Mouse (Mus musculus) liver, embryonic 15.5 days (tissue): ENCODE results near the gene Gm49380. TPM values are rescaled to one million over a fixed set of nuclear protein-coding genes. Genes with fewer than 3 reads are reported as not detected.
A peak's percentile ranks its signal among the peaks of the same experiment; 100 is the strongest.

Source experiments
- ATAC-seq: fragments of 200-750 bp; cut with Nextera tagmentation; 2 replicates; pipeline ENCODE4 v1.8.0; 2017; ENCODE audit warnings: moderate number of reproducible peaks, mild to moderate bottlenecking, moderate library complexity; ENCODE audit not compliant: insufficient read depth
- H3K27ac ChIP-seq: fragments of 300-500 bp; sonication (generic); replicated peaks from 2 replicates; pipeline ENCODE4 v1.5.1; 2015; ENCODE audit warnings: mild to moderate bottlenecking, inconsistent platforms
- H3K27me3 ChIP-seq: fragments of 300-500 bp; sonication (generic); 2 replicates; pipeline ENCODE4 v1.6.1; 2015; ENCODE audit warnings: mild to moderate bottlenecking, inconsistent platforms
- H3K36me3 ChIP-seq: fragments of 300-500 bp; sonication (generic); replicated peaks from 2 replicates; pipeline ENCODE4 v1.6.1; 2015; ENCODE audit warnings: moderate library complexity, mild to moderate bottlenecking, inconsistent platforms
- H3K4me1 ChIP-seq: fragments of 300-500 bp; sonication (generic); replicated peaks from 2 replicates; pipeline ENCODE4 v1.6.1; 2015; ENCODE audit warnings: inconsistent platforms
- H3K4me2 ChIP-seq: fragments of 300-500 bp; sonication (generic); 2 replicates; pipeline ENCODE4 v1.6.1; 2015; ENCODE audit warnings: moderate library complexity, mild to moderate bottlenecking, inconsistent platforms
- H3K4me3 ChIP-seq: fragments of 300-500 bp; sonication (generic); replicated peaks from 2 replicates; pipeline ENCODE4 v1.5.1; 2015; ENCODE audit warnings: mild to moderate bottlenecking, inconsistent platforms
- H3K9ac ChIP-seq: fragments of 300-500 bp; sonication (generic); 2 replicates; pipeline ENCODE4 v1.6.1; 2015; ENCODE audit warnings: moderate library complexity, mild to moderate bottlenecking, inconsistent platforms
- H3K9me3 ChIP-seq: fragments of 300-500 bp; sonication (generic); replicated peaks from 2 replicates; pipeline ENCODE4 v1.6.1; 2016; ENCODE audit warnings: inconsistent platforms
- WGBS: fragments of 180-500 bp; shearing (Covaris S2); methylation state at CpG from one replicate; pipeline ENCODE4 v1.1.7; 2015; ENCODE audit warnings: mixed read lengths; ENCODE audit not compliant: insufficient replicate concordance; 5-methylcytosine and 5-hydroxymethylcytosine counted together
- polyA plus RNA-seq: library from polyadenylated mRNA; unstranded; fragments of >200 nt; fragmentation: Nextera tagmentation; extraction: Ambion mirVana; gene quantifications from 2 replicates; pipeline ENCODE4 v1.2.1, GENCODE M21; 2015

Gene Gm49380
- polyA plus RNA-seq, 1 experiment from 2014 or later, result not detected

DNA sequence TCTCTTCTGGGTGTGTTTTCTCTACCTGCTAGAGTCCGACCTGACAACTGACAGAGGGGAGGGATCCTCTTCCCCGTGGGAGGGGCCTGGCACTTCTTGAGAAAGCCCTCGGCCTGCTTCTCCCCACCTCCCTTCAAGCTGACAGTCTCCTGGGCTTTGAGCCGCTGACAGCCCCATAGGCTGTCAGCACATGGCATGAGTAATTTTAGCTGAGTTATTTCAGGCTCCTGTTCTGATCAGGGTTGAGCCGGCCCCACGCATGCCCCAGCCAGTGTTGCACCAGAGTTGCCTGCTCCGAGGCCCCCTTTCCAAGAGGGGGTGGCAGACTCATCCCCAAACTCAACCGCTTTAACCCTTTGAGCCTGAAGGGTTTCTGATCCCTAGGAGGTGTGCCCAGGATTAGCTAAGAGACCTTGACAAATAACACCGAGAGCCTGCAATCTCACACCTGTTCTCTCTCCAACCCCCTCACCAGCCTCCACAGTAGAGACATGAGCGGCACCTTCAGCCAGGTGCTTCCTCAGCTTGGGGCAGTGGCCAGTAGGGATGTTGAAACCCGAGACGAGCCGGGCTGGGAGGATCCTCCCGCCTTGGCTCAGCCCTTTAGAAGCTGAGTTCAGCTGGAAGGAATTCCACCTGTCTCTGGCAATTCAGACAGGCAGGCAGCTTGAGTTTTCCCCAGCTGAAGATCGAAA, 25.4 kb downstream of the Gm49380 start:
- Histone ChIP-seq H3K27ac (no peak overlapping the region), H3K4me2 (0 out of 2 replicates have a peak overlapping the region, but pooled peaks have one; percentile 1), H3K9ac (no peak overlapping the region), H3K27me3 (peaks cover 60% of the 10 kb centered on the region), H3K4me3 (no peak overlapping the region), H3K36me3 (0 out of 2 replicates have a peak, but pooled peaks cover 2% of the 10 kb centered on the region), H3K9me3 (no peaks in the 10 kb centered on the region), H3K4me1 (peaks cover 51% of the 10 kb centered on the region)
- 25% methylated on average over 15 of the region's 15 CpGs for WGBS
- no peak for ATAC-seq

DNA sequence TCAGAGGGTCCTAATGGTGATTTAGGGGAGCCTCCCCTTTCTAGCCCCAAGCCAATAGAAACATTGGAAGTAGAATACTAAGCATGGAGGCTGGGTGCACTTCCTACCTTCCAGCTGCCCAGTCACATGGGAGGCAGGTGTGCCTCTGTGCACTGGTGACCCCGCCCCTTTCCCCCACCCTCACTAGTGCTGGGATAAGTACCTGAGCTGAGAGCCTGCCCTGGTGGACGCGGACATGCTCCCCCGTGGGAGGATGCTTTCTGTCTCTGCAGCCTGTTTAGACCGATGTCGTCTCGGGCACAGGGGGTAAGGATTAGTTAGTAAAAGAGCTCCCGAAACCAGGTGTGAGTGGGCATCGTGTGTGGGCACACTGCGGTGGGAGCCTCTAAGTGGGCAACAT, 26.3 kb downstream of the Gm49380 start:
- Histone ChIP-seq H3K4me1 (peaks cover 51% of the 10 kb centered on the region), H3K9ac (no peak overlapping the region), H3K4me3 (no peak overlapping the region), H3K4me2 (no peak overlapping the region), H3K9me3 (no peaks in the 10 kb centered on the region), H3K36me3 (0 out of 2 replicates have a peak, but pooled peaks cover 2% of the 10 kb centered on the region), H3K27me3 (peaks cover 70% of the 10 kb centered on the region), H3K27ac (no peak overlapping the region)
- 71% methylated on average over 10 of the region's 10 CpGs for WGBS
- no peak for ATAC-seq

GRCm38 (mm10) chr9:44085741-44086665, 27.3 kb downstream of the Gm49380 start:
- H3K4me3 ChIP-seq, result no peak overlapping the region
- H3K27me3 ChIP-seq, result peaks cover 76% of the 10 kb centered on the region
- H3K27ac ChIP-seq, result no peak overlapping the region
- H3K4me1 ChIP-seq, result peaks cover 51% of the 10 kb centered on the region
- no peak for ATAC-seq
- H3K9me3 ChIP-seq, result no peaks in the 10 kb centered on the region
- 66% methylated on average over 15 of the region's 15 CpGs for WGBS
- H3K36me3 ChIP-seq, result no peaks in the 10 kb centered on the region
- H3K9ac ChIP-seq, result no peak overlapping the region
- peak overlapping the region; percentile 95 for H3K4me2 ChIP-seq

DNA sequence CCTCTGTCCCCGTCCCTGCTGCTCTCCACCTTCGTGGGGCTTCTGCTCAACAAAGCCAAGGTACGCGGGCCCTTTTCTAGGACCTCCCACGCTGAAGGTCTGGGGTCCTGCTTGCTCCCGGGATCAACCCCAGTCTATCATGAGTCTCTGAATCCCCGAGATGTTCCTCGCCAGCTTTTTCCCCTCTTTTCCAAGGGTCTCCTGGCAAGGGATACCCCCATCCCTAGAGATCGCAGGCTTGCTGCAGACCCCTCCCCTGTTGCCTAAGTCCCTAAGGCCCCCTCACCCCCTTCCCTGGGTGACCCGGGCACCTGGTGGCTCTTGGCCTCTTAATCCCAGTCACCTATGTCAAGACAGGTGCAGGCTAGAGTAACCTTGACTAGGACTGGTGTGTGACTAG, 28.0 kb downstream of the Gm49380 start:
- peak overlapping the region; percentile 95 for H3K4me2 ChIP-seq
- H3K27me3 ChIP-seq, result peaks cover 76% of the 10 kb centered on the region
- H3K27ac ChIP-seq, result no peak overlapping the region
- peaks cover 51% of the 10 kb centered on the region for H3K4me1 ChIP-seq
- H3K9me3 ChIP-seq, result no peaks in the 10 kb centered on the region
- H3K9ac ChIP-seq, result peak overlapping the region; percentile 45
- ATAC-seq, result 0 out of 2 replicates have a peak, but pooled peaks have one; percentile 5
- H3K36me3 ChIP-seq, result no peaks in the 10 kb centered on the region
- peak overlapping the region; percentile 61 for H3K4me3 ChIP-seq
- 7% methylated on average over 10 of the region's 10 CpGs for WGBS

DNA sequence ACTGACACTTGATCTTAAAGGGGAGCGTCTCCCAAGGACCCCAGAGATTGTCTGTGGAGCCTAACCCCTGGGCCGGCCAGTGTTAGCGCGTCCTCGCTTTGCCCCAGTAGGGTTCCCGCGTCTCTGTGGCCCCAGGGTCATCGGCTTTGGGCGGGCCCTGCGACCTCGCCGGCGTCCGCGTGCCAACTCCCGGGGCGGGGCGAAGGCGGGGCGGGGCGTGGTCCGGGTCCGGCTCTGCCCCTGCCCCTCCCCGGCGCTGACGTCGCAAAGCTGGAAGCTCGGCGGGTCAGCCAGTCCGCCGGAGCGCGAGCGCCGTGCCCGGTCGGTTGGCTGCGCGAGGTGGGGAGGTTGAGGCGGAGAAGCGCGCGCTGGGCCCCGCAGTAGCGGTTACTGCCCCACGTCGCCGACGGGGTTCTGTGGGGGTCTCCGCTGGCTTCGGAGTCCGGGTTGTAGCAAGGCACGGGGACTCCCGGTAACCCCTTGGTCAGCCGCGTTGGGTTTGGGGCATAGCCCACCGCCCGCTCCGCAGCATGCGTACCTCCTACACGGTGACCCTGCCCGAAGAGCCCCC, 28.6 kb downstream of the Gm49380 start:
- Histone ChIP-seq H3K36me3 (no peaks in the 10 kb centered on the region), H3K9me3 (no peaks in the 10 kb centered on the region), H3K4me1 (peaks cover 47% of the 10 kb centered on the region), H3K9ac (peak overlapping the region; percentile 45), H3K27me3 (peaks cover 76% of the 10 kb centered on the region), H3K4me2 (peak overlapping the region; percentile 95), H3K4me3 (peak overlapping the region; percentile 61), H3K27ac (no peak overlapping the region)
- WGBS, result under 1% methylated on average over 58 of the region's 62 CpGs
- ATAC-seq, result peak; percentile 77

DNA sequence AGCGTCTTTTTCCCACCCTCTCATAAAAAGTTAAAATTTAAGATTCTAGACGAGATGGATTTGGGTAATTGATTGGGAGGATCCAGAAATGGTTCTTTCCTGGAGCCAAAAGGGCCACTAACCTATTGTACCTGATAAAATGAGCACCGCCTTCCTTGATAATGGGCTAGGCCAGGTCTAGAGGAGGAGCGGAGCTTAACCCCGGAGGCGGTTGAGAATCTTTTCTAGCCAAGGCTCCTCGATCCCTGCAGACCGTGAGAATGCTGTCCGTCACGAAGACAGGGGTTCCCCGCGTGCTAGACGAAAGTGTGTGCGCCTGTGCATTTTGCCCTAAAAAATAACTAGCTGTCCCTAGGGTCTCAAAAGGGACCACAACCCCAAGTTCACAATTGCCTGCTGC, 29.1 kb downstream of the Gm49380 start:
- peak overlapping the region; percentile 31; the same call in 1 of the 2 replicates for H3K9ac ChIP-seq
- H3K36me3 ChIP-seq, result no peaks in the 10 kb centered on the region
- 0 out of 2 replicates have a peak, but pooled peaks have one; percentile 27 for ATAC-seq
- H3K27ac ChIP-seq, result no peak overlapping the region
- peaks cover 42% of the 10 kb centered on the region for H3K4me1 ChIP-seq
- peaks cover 76% of the 10 kb centered on the region for H3K27me3 ChIP-seq
- no peaks in the 10 kb centered on the region for H3K9me3 ChIP-seq
- peak overlapping the region; percentile 95 for H3K4me2 ChIP-seq
- WGBS, result under 1% methylated on average over 14 of the region's 14 CpGs
- H3K4me3 ChIP-seq, result peak overlapping the region; percentile 61

DNA sequence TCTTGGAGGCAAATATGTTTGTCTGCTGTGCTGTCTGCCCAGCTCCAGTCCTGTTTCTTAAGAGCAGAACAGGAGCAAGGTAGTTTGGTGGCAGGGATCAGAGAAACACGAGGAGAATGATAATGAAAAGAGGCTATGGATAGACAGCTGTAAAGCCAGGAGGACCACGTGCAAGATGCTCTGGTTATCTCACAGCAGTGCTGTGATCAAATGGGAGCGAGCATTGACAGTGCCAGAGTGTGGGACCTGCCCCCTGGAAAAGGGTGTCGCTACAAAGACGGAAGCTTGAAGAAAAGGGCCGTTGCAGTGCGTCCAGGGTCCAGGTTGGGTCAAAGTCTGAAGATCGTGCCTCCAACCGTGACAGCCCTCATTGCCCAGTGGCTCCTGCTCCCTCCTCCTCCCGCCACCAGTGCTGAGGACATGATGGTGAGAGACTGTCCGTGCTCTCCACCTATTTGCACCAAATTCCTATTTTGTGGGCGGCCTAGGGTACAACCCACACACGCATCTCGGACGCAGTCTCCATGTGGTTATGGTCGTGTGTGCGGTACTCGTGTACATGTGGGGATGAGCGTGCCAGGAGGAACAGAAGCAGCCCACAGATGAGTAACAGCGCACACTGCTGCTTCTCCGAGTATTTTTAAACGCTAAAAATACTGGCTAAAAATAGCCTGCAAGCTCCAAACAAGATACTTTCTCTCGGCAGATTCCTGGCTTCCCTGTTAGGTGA, 29.7 kb downstream of the Gm49380 start:
- Histone ChIP-seq H3K36me3 (no peaks in the 10 kb centered on the region), H3K27me3 (peaks cover 70% of the 10 kb centered on the region), H3K9me3 (no peaks in the 10 kb centered on the region), H3K4me1 (peaks cover 39% of the 10 kb centered on the region), H3K27ac (no peak overlapping the region), H3K9ac (no peak overlapping the region), H3K4me3 (peak overlapping the region; percentile 61), H3K4me2 (peak overlapping the region; percentile 95)
- no peak for ATAC-seq
- WGBS, result 9% methylated on average over 23 of the region's 23 CpGs

- Histone ChIP-seq H3K9me3 (no peaks in the 10 kb centered on the region), H3K4me1 (peaks cover 34% of the 10 kb centered on the region), H3K4me2 (no peak overlapping the region), H3K4me3 (no peak overlapping the region), H3K27me3 (peaks cover 66% of the 10 kb centered on the region), H3K9ac (no peak overlapping the region), H3K36me3 (no peaks in the 10 kb centered on the region), H3K27ac (no peak overlapping the region)
- ATAC-seq, result no peak
- 77% methylated on average over 5 of the region's 5 CpGs for WGBS
These were observed 31.0 kb downstream of the Gm49380 start for GRCm38 (mm10) chr9:44082266-44082665.

GRCm38 (mm10) chr9:44081581-44081980, 31.7 kb downstream of the Gm49380 start:
- Histone ChIP-seq H3K4me1 (peaks cover 31% of the 10 kb centered on the region), H3K9ac (no peak overlapping the region), H3K36me3 (no peaks in the 10 kb centered on the region), H3K4me3 (no peak overlapping the region), H3K4me2 (no peak overlapping the region), H3K27me3 (peaks cover 59% of the 10 kb centered on the region), H3K9me3 (no peaks in the 10 kb centered on the region), H3K27ac (no peak overlapping the region)
- 50% methylated on average over 5 of the region's 5 CpGs for WGBS
- ATAC-seq, result no peak

DNA sequence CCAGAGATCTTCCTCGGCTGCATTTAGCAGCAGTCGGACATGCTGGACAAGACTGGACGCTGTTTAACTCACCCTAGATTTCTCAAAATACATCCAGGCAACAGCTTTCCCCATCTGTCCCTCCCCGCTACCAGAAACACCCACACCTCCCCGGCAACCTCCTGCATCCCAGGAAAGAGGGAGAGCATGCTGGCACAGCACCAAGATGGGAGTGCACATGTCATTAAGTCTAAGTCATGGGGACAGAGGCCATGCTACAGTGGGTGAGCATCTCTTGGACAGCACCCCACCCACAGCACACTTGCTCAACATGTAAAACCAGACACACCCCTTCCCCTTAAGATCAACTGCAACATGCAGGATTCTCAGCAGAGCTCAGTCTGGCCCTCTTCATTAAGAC, 32.3 kb downstream of the Gm49380 start:
- 63% methylated on average over 5 of the region's 5 CpGs for WGBS
- Histone ChIP-seq H3K4me3 (no peak overlapping the region), H3K9me3 (no peaks in the 10 kb centered on the region), H3K36me3 (no peaks in the 10 kb centered on the region), H3K27me3 (peaks cover 53% of the 10 kb centered on the region), H3K27ac (no peak overlapping the region), H3K4me2 (no peak overlapping the region), H3K4me1 (peaks cover 27% of the 10 kb centered on the region), H3K9ac (no peak overlapping the region)
- no peak for ATAC-seq
